Mouse (Mus musculus): Measurements from ENCODE around the gene Vav1. TPM values are rescaled to one million over a fixed set of nuclear protein-coding genes. Genes with fewer than 3 reads are reported as not detected.
A peak's percentile ranks its signal among the peaks of the same experiment; 100 is the strongest.

The Vav1 gene
- polyA plus RNA-seq, 1 experiment from 2014 or later, result 2.7 TPM

GRCm38 (mm10) chr17:57259742-57260141, 19.2 kb upstream of the Vav1 start:
- H3K4me1 ChIP-seq, result peaks cover 7% of the 10 kb centered on the region
- peak; percentile 42 for DNase-seq (ENCODE audit: low spot score)
- 87% methylated on average over 8 of the region's 8 CpGs for WGBS
- H3K36me3 ChIP-seq, result peaks cover 95% of the 10 kb centered on the region
- H3K9me3 ChIP-seq, result no peaks in the 10 kb centered on the region
- H3K27me3 ChIP-seq (ENCODE audit: insufficient read depth, poor library complexity, severe bottlenecking), result no peaks in the 10 kb centered on the region
- H3K4me3 ChIP-seq, result no peak overlapping the region
- no peak overlapping the region for H3K27ac ChIP-seq

- peaks cover 89% of the 10 kb centered on the region for H3K36me3 ChIP-seq
- no peaks in the 10 kb centered on the region for H3K9me3 ChIP-seq
- H3K27ac ChIP-seq, result no peak overlapping the region
- DNase-seq (ENCODE audit: low spot score), result peak; percentile 63
- 73% methylated on average over 9 of the region's 9 CpGs for WGBS
- H3K27me3 ChIP-seq (ENCODE audit: insufficient read depth, poor library complexity, severe bottlenecking), result no peaks in the 10 kb centered on the region
- H3K4me1 ChIP-seq, result peaks cover 13% of the 10 kb centered on the region
- H3K4me3 ChIP-seq, result no peak overlapping the region
Measured at GRCm38 (mm10) chr17:57260351-57260750, 18.5 kb upstream of the Vav1 start.

GRCm38 (mm10) chr17:57261286-57261685, 17.6 kb upstream of the Vav1 start:
- Histone ChIP-seq H3K9me3 (no peaks in the 10 kb centered on the region), H3K4me3 (no peak overlapping the region), H3K36me3 (peaks cover 80% of the 10 kb centered on the region), H3K27ac (no peak overlapping the region), H3K4me1 (peaks cover 15% of the 10 kb centered on the region), H3K27me3 (ENCODE audit: insufficient read depth, poor library complexity, severe bottlenecking) (no peaks in the 10 kb centered on the region)
- DNase-seq (ENCODE audit: low spot score), result peak; percentile 47
- 92% methylated on average over 4 of the region's 4 CpGs for WGBS

- WGBS, result 27% methylated on average over 1 of the region's 1 CpGs
- peaks cover 75% of the 10 kb centered on the region for H3K36me3 ChIP-seq
- no peak overlapping the region for H3K4me3 ChIP-seq
- H3K9me3 ChIP-seq, result no peaks in the 10 kb centered on the region
- peak; percentile 65 for DNase-seq (ENCODE audit: low spot score)
- no peak overlapping the region for H3K27ac ChIP-seq
- H3K4me1 ChIP-seq, result peaks cover 15% of the 10 kb centered on the region
- H3K27me3 ChIP-seq (ENCODE audit: insufficient read depth, poor library complexity, severe bottlenecking), result no peaks in the 10 kb centered on the region
Measured at GRCm38 (mm10) chr17:57261796-57262195, 17.1 kb upstream of the Vav1 start.

GRCm38 (mm10) chr17:57262901-57263550, 15.9 kb upstream of the Vav1 start:
- no peaks in the 10 kb centered on the region for H3K27me3 ChIP-seq (ENCODE audit: insufficient read depth, poor library complexity, severe bottlenecking)
- peaks cover 15% of the 10 kb centered on the region for H3K4me1 ChIP-seq
- 88% methylated on average over 17 of the region's 17 CpGs for WGBS
- peak; percentile 61 for DNase-seq (ENCODE audit: low spot score)
- no peak overlapping the region for H3K27ac ChIP-seq
- no peaks in the 10 kb centered on the region for H3K9me3 ChIP-seq
- H3K4me3 ChIP-seq, result no peak overlapping the region
- peaks cover 65% of the 10 kb centered on the region for H3K36me3 ChIP-seq

- 76% methylated on average over 2 of the region's 2 CpGs for WGBS
- no peaks in the 10 kb centered on the region for H3K27me3 ChIP-seq (ENCODE audit: insufficient read depth, poor library complexity, severe bottlenecking)
- DNase-seq (ENCODE audit: low spot score), result no peak
- no peaks in the 10 kb centered on the region for H3K9me3 ChIP-seq
- peaks cover 15% of the 10 kb centered on the region for H3K4me1 ChIP-seq
- H3K4me3 ChIP-seq, result no peak overlapping the region
- H3K27ac ChIP-seq, result no peak overlapping the region
- H3K36me3 ChIP-seq, result peaks cover 53% of the 10 kb centered on the region
Measured at GRCm38 (mm10) chr17:57264164-57264563, 14.7 kb upstream of the Vav1 start.

- H3K27me3 ChIP-seq (ENCODE audit: insufficient read depth, poor library complexity, severe bottlenecking), result no peaks in the 10 kb centered on the region
- H3K4me1 ChIP-seq, result peaks cover 14% of the 10 kb centered on the region
- peak overlapping the region; percentile 33 for H3K4me3 ChIP-seq
- no peak overlapping the region for H3K27ac ChIP-seq
- DNase-seq (ENCODE audit: low spot score), result no peak
- H3K9me3 ChIP-seq, result no peaks in the 10 kb centered on the region
- H3K36me3 ChIP-seq, result peaks cover 43% of the 10 kb centered on the region
- 23% methylated on average over 21 of the region's 22 CpGs for WGBS
Measured at GRCm38 (mm10) chr17:57264972-57265945, 13.6 kb upstream of the Vav1 start.

GRCm38 (mm10) chr17:57267556-57268126, 11.3 kb upstream of the Vav1 start:
- peaks cover 15% of the 10 kb centered on the region; the same call in 1 of the 2 replicates for H3K27me3 ChIP-seq (ENCODE audit: insufficient read depth, poor library complexity, severe bottlenecking)
- no peaks in the 10 kb centered on the region for H3K9me3 ChIP-seq
- peaks cover 19% of the 10 kb centered on the region for H3K36me3 ChIP-seq
- 79% methylated on average over 6 of the region's 6 CpGs for WGBS
- peaks cover 11% of the 10 kb centered on the region for H3K4me1 ChIP-seq
- no peak overlapping the region for H3K4me3 ChIP-seq
- no peak overlapping the region for H3K27ac ChIP-seq
- no peak for DNase-seq (ENCODE audit: low spot score)

- Histone ChIP-seq H3K4me1 (peaks cover 16% of the 10 kb centered on the region), H3K27me3 (ENCODE audit: insufficient read depth, poor library complexity, severe bottlenecking) (peaks cover 45% of the 10 kb centered on the region), H3K9me3 (no peaks in the 10 kb centered on the region), H3K27ac (no peak overlapping the region), H3K36me3 (no peaks in the 10 kb centered on the region), H3K4me3 (no peak overlapping the region)
- DNase-seq (ENCODE audit: low spot score), result no peak
- 65% methylated on average over 9 of the region's 9 CpGs for WGBS
Measured at GRCm38 (mm10) chr17:57271301-57271700, 7.6 kb upstream of the Vav1 start.

GRCm38 (mm10) chr17:57273846-57274245, 5.1 kb upstream of the Vav1 start:
- H3K4me1 ChIP-seq, result peaks cover 16% of the 10 kb centered on the region
- no peak for DNase-seq (ENCODE audit: low spot score)
- WGBS, result 32% methylated on average over 7 of the region's 7 CpGs
- no peaks in the 10 kb centered on the region for H3K36me3 ChIP-seq
- H3K9me3 ChIP-seq, result no peaks in the 10 kb centered on the region
- no peak overlapping the region for H3K4me3 ChIP-seq
- H3K27ac ChIP-seq, result no peak overlapping the region
- peaks cover 54% of the 10 kb centered on the region for H3K27me3 ChIP-seq (ENCODE audit: insufficient read depth, poor library complexity, severe bottlenecking)

- H3K27me3 ChIP-seq (ENCODE audit: insufficient read depth, poor library complexity, severe bottlenecking), result peaks cover 62% of the 10 kb centered on the region
- no peaks in the 10 kb centered on the region for H3K36me3 ChIP-seq
- 5% methylated on average over 15 of the region's 15 CpGs for WGBS
- H3K27ac ChIP-seq, result no peak overlapping the region
- no peaks in the 10 kb centered on the region for H3K9me3 ChIP-seq
- H3K4me3 ChIP-seq, result peak overlapping the region; percentile 61
- DNase-seq (ENCODE audit: low spot score), result no peak
- H3K4me1 ChIP-seq, result peaks cover 16% of the 10 kb centered on the region
Measured at GRCm38 (mm10) chr17:57274686-57275085, 4.2 kb upstream of the Vav1 start.

GRCm38 (mm10) chr17:57275111-57275996, 3.5 kb upstream of the Vav1 start:
- DNase-seq (ENCODE audit: low spot score), result peak; percentile 88
- H3K4me1 ChIP-seq, result peaks cover 16% of the 10 kb centered on the region
- no peaks in the 10 kb centered on the region for H3K36me3 ChIP-seq
- peak overlapping the region; percentile 61 for H3K4me3 ChIP-seq
- H3K9me3 ChIP-seq, result no peaks in the 10 kb centered on the region
- under 1% methylated on average over 53 of the region's 53 CpGs for WGBS
- H3K27ac ChIP-seq, result 0 out of 2 replicates have a peak overlapping the region, but pooled peaks have one; percentile 52
- H3K27me3 ChIP-seq (ENCODE audit: insufficient read depth, poor library complexity, severe bottlenecking), result peaks cover 68% of the 10 kb centered on the region

All from heart, embryonic 10.5 days (tissue).